Mouse (Mus musculus) cerebellum, postnatal 14 days (tissue): ENCODE data around the gene Aqp9.
A peak's percentile ranks its signal among the peaks of the same experiment; 100 is the strongest.

Experiments used
- DNase-seq, 2 experiments: peaks; one replicate each; pipeline ENCODE4 v3.0.0; 2021; ENCODE audit warnings: mixed read lengths in 2 of 2

The Aqp9 gene

GRCm38 (mm10) chr9:71168511-71168910, at the start of gene Aqp9:
Gene Aqp9 (minus strand): TSS chr9:71168682.
- peak; percentile 14 to 24 for DNase-seq

DNA sequence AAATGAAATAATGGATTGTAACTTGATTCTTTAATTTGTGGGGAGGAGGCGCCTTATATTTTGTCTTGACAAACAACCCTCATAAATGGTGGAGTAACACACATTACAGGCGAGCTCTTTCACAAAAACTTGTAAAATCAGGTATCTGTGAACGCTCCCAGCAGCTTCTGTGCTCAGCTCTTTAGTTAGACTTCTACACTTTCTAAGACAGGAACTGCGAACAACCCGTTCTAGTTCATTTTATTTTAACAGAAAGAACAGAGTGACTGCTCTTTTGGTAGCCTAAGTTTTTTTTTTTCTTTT, 49.3 kb upstream of the Aqp9 start:
- peak in 1 of 2 experiments; percentile 15 for DNase-seq

DNA sequence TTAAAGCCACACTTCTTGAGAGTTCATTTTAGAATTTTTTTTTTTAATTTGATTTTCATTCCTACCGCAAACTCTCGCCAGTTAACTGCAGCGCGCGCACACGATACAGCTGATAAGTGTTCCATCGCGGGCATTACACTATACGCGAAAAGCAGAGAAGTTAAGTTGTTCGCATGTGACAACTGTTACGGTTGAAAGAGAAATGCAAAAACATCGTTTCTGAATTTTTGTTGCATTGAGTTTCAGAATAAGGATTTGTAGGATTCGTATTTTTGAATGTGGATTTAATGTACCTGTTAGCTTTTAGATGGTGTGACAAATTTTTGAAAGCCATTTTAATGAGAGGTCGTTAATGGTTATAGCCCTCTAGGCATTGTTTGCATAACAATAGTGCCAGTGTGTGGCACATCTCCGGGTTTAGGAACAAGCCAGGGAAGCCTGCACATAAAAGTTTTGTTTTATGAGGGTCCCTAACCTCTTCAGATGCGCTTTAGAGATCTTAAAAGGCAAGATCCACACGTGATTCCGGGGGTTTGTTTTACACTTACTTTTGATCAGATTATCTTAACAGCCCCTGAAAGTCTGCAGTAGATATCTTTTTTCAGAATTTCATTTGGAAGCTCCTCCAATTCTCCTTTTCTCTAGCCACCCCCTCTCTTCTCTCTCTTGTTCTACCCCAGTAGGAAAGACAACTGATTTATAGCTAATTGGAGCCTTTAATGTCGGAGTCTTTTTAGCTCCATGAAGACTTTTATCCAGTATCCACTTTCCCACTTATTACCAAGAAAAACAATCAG, 48.7 kb upstream of the Aqp9 start:
- DNase-seq = peak; percentile 7 to 27

GRCm38 (mm10) chr9:71216036-71216995, 47.8 kb upstream of the Aqp9 start:
- peak; percentile 24 to 43 for DNase-seq

DNA sequence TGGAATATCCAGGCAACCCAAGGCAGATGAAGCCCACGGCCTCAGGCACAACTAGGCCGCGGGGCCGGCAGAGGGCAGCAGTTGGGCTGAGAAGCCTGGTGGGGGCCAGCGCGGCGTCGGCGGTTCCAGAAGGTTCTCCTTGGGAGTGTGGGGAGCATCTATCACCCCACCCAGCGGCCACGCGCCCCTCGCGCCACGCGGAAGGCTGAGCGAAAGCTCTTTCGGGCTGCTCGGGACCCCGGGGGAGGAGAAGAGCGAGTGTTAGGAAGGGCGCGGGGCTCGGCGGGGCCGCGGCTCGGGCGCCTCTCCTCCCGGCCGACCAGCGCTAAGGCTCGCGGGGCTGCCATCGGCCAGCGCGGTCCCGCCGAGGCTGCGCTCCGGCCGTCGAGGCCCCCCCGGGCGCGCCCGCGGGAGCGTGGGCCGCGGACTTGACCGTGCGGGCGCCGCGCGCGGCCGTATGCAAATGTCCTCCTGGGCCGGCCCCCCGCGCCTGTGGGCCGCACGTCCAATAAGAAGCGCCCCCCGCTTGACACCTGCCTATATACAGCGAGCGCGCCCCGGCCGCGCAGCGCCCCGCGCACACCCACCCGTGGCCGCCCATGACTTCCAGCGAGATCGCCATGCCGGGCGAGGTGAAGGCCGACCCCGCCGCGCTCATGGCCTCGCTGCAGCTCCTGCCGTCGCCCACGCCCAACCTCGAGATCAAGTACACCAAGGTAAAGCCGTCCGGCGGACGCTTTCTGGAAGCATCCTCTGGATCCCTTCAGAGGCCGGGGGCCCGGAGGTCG, 47.0 kb upstream of the Aqp9 start, which contains the start of gene Aldh1a2:
Aldh1a2 (plus strand) TSS at position 542 of the 788 bp plus-strand sequence.
- DNase-seq = peak; percentile 70 to 77

DNA sequence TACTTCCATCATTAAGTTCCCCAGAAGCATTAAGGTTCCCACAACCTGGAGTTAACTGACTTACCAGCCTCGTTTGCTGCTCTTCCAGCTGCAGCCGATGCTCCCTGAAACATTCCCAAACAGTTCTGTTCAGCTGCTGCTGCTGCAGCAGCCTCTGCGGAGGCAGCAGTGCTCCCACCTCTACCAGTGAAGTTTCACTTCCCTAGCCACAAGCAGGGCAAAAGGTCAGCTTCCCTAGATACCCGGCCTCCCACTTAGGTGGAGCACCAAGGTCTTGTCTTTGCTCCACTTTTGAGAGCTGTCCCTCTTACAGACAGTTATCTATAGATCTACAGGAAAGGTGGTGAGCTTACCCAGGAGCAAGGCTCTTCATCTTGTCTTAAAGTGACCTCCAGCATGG, 45.2 kb upstream of the Aqp9 start:
- no peak for DNase-seq

GRCm38 (mm10) chr9:71210870-71211269, 42.4 kb upstream of the Aqp9 start:
- peak; percentile 42 to 52 for DNase-seq

DNA sequence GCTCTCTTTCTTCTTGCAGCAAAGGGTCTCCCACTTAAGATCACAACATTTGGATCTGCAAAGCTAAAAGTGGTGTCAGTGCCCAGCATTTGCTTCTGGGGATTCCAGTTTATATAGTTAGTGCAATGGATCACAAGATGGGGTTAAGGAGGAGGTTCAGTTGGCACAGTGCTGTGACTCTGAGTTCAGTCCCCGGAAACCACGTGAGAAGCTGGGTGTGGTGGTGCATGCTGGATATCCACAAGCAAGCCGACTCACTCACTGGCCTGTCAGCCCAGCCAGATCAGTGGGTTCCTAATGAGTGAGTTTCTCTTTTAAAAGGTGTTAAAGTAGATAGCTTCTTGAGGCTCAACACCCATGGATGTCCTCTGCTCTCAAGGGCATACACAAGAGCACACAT, 40.8 kb upstream of the Aqp9 start:
- no peak for DNase-seq

DNA sequence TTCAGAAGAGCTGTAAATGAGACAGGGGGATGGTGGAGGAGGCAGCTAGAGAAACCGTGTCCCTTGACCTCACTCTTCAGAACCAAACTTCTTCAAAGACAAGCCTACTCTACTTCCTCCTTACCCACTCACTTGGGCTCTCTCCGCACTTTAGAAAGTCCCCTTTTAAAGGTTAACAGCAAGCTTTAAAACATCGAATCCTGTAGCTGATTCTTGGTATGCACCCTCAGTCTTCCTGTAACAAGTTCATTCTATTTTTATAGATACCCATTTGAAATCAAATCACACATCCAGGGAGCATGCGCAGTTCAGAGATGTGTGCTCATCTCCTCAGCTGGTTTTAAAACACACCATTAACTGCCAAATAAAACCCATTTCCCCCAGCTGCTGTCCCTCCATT, 33.8 kb upstream of the Aqp9 start:
- no peak for DNase-seq

DNA sequence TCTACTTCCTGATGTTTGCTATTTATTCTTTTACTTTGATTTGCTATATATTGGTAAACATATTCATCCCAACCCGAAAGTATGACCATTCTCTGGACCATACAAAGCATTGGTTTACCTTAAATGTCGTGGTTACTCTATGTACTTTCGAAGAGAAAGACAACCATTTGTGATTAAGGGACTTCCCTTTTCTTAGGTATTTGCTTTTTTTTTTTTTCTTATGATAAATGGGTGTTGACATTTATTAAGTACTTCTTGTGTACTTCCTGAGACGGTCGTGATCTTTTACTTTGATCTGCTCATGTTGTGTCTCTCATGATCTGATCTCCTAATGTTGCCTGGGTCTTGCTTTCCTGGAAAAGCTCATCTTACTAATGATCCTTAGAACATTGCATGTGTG, 30.3 kb upstream of the Aqp9 start:
- no peak for DNase-seq

GRCm38 (mm10) chr9:71188647-71189415, 20.3 kb upstream of the Aqp9 start:
- peak; percentile 76 to 85 for DNase-seq

- no peak for DNase-seq
Observed at GRCm38 (mm10) chr9:71187396-71187795, 18.9 kb upstream of the Aqp9 start.

DNA sequence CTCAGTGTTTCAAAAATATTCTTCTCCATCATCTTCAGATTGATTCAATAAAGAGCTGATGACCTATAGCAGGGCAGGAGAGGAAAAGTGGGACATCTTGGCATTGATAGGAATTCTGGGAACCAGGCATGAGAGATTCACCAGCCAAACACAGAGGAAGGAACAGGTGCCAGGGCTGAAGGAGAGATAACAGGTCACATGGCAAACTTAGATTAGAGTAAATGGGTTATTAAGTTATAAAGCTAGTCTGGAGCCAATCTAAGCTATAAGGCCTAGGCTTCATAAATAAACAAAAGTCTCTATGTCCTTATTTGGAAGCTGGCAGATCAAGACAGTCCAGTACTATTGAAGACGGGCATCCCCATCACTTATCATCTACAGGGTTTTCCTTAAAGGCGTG, 17.3 kb upstream of the Aqp9 start:
- no peak for DNase-seq

DNA sequence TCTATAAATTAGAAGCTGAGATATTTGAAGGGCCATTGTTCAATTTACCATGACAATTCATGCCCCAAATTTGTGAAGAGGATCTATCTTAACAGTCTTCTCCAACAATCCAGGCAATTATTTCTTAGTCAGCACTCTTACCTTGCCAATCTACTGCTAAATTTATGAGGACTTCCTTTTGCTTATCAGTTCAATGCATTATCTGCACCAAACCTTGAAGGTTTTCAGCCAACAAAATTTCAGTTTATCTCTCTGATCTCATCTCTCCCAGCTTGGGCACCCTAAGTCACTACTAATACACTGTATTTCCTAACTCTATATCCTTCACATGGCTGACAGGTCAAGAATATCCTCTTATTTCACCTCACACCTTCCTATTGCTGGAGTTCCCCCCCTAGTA, 16.8 kb upstream of the Aqp9 start:
- DNase-seq = no peak

DNA sequence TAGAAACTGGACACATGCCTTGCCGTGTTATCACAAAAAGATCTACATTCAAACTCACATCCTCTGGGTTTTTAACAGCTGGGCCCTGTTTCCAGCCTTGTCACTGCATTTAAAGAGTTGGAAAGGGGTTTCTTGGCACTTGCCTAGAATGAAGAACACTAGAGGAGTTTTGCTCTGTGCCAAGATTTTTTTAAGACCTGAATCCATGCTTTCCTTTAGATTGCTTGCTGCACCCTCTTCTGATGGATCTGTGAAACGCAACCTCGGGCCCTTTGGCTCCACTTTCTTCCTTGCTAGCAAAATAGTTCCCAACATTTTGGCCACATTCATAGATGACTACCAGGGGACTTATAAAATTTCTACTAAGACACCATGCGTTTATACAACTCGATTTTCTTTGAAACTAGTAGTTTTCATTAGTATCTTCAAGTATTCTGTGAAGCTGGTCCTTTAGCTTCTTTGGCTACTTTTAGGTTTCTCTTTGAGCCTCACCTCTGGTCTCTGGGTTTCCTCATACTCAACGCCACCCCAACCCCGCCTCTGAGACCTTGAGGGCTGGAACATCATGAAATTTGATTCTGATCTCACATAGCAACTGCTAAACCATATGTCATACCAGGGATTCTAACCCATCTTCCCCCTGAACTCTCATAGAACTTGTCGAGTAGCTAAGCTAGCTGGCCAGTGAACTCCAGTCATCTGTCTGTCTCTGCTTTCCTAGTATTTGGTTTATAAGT, 11.7 kb upstream of the Aqp9 start:
- no peak for DNase-seq

DNA sequence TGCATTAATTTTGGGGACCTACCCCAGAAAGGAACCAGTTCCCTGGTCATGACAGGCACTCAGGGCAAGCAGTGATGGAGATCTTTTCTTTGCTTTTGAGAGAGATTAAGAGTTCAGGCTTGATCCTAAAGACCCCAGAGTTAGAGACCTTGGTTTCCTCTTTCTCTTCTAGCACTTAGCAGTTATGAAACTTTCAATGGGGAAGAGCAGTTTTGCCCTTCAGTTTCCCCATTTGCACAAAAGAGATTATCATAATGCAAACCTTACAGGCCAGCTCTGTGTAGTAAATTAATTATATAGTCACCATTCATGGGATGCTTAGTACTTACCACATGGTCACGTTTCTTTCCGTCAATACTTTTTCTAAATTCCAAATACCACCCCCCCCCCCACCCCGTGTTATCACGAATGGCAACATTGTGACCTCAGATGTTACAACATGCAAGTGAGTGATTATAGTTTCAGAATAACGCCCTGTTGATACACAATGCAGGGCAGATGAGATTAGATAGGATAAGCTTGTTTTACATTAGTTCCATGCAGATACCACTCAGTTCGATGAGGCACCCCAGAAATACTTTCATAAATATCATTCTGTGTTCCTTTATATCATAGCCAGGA, 10.9 kb upstream of the Aqp9 start:
- DNase-seq = no peak

DNA sequence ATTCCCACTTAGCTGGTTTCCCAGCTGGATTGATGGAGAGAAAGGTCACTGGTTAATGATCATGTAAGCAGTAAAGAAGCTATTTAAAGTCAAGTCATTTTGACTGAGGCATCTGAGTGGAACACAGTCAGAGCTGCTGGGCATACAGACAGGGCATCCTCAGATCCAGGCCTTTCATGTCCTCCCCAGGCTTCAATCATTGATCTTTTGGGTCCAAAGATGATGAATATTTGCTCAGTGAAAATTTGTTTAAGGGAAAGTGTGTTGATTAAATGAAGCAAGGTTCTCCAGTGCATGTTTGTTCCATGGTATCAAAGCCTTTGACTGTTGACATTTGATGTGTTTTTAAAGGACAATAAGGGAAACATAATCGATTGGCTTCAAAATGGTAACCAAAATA, 7.2 kb upstream of the Aqp9 start:
- DNase-seq = no peak

- no peak for DNase-seq
Observed at GRCm38 (mm10) chr9:71174316-71174975, 6.0 kb upstream of the Aqp9 start.

DNA sequence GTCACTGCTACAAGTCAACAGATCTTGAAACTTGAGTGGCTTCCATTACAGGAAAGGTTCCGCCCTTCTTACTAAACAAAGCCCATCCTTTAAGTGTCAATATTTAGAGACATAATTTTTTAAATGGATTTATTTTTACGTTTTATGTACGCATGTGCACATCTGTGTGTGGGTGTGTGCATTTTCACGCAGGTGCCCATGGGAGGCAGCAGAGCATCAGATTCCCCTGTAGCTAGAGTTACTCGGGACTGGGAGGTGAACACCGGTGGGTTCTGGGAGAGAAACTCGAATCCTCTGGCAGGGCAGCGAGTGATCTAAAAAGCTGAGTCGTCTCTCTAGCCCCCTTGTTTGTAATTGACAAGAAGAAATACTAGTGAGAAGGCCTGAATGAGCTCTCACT, 5.1 kb upstream of the Aqp9 start:
- DNase-seq = no peak

GRCm38 (mm10) chr9:71167473-71168215, 838 bp downstream of the Aqp9 start:
- peak in 1 of 2 experiments; percentile 18 for DNase-seq
